Mouse (Mus musculus) liver, adult 2 months (tissue): Measurements from ENCODE around the gene Ogfod3.

Experiments
- CTCF ChIP-seq: fragments of 200-500 bp; IDR thresholded peaks from 2 replicates; pipeline ENCODE4 v1.5.1; 2011; ENCODE audit warnings: low read depth, low read length, control low read depth
- POLR2A ChIP-seq: fragments of 200-500 bp; IDR thresholded peaks from 2 replicates; pipeline ENCODE4 v1.6.1; 2011; ENCODE audit warnings: low read length, control low read depth; ENCODE audit not compliant: insufficient read depth; ENCODE audit errors: extremely low read depth

DNA sequence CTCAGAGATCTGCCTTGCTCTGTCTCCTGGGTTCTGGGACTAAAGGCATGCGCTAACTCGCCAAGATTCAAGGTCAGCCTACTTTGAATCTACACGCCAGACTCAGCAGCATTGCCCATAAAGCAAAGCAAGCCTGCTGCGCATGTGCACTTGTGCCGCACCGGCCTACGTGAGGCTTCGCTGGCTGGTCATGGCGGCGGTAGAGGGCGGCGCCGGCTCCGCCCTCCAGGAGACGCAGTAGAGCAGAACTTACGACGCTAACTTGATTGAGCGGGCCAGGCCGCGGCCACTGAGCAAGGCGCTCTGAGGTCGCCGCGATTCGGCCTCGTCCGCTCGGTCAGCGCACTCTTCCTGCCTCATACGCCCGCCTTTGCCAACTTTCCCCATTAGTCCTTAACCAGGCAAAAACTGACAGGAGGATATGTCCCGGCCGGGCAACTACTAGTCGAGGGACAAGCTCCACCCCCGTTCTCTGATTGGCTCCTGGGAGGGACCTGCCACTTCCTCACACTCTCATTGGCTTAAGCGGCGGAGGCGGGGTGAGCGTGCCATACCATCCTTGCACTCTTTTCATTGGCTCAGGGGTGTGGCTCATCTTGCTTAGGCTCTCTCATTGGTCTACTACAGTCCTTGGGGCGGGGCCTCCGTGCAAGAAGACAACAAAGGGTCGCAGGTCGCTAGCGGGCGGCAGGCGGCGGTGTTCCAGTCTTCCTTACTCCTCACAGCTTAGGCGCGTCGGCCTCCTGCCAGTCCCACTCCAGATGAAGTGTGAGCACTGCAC, 32.2 kb upstream of the Ogfod3 start, which contains the start of gene Narf:
- TF ChIP-seq CTCF = peak; percentile 65
- TF ChIP-seq POLR2A = peak; percentile 99
